Mouse (Mus musculus) brain, adult 2 months (tissue): ENCODE data around the gene Dnah17.
A peak's percentile ranks its signal among the peaks of the same experiment; 100 is the strongest.

Source experiments
- DNase-seq: peaks from one replicate; pipeline ENCODE4 v3.0.0; 2011; ENCODE audit warnings: low read depth, low spot score

The Dnah17 gene

DNA sequence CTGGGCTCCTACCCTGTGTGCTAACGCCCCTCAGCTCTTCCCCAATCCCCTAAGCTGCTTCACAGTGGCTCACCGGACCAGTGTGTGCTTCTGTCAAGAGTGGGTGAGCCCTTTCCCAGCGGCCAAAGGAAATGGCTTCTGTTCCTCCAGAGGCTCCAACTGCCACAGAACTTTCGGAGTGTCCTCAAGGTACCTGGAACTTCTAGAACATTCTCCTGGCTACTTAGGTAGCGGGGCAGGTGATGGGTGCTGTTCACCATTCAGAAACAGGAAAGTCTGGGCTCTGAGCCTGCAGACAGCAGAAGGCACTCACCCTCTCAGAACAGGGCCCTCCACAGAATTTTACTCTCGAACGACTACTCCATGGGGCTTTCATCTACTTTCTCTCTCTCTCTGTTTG, at the start of gene Dnah17:
TSS of gene Dnah17 (minus strand) at position 101 of the 400 bp plus-strand sequence.
- DNase-seq, result no peak

DNA sequence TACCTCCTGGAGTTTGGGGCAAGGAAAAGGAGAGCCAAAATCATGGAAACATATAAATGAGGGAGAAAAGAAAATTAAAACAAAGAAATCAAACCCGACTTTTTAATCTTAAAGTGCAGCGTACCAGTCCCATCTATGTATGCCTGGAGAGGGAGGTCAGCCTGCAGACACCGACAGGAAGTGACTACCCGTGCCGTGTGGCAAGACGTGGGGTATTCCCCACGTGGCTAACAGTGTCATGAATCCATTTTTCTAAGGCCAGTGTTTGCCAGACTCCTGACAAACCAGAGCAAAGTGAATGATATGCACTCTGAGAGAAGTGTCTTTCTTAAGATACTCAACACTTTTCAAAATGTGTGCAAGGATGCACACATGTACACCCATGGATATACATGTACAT, 49.8 kb upstream of the Dnah17 start:
- DNase-seq, result no peak

DNA sequence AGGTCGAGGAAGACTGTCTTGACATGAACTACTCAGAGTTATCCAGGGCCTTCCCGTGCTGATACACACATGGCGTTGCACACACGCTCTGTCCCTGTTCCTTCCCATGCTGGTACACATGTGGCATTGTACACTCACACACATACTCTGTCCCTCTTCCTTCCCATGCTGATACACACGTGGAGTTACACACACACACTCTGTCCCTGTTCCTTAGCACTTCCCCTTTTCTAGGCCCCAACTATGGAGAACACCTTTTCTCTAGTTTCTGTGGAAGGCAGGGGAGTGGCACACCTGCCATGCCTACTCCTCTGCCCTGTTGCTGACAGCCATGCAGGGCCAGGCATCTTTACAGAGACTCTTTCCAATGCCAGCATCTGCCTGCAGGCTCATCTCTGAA, 47.8 kb upstream of the Dnah17 start:
- DNase-seq, result no peak

DNA sequence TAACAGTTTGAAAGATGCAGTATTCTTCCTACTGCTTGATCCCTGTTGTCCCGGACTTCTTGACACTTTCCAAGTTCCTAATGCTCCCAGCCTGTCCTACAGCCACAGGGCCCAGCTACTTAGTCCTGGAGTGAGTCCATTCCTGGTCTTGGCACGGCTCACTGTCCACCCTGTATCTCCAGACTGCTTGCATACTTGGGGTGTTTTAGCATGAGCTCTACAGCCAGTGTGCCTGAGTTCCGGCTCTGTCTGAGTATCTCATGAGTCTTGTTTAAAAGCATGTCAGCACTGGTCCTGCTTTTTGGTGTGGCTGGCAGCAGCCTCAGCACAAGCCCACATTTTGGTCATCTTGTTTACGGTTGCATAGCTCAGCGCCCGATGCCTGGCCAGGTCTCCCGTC, 44.3 kb upstream of the Dnah17 start:
- DNase-seq, result peak; percentile 58

DNA sequence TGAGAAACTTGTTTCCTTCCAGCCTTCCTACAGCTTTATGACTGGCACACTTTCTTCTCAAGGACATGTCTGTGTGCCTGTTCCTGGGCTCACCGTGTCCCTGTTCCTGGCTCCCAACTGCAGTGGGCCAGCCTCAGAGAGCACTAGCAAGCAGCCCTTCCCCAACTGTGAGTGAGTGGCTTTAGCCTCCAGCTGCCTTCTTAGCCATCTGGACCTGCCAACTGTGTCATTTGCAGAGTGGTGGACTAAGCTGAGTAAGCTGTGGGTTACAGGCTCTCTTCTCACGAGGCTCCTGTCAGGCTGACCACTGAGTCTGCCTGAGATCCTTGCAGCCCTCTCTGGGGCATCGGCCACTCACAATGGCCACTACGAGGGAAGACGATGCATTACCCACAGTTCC, 42.3 kb upstream of the Dnah17 start:
- DNase-seq, result peak; percentile 70

DNA sequence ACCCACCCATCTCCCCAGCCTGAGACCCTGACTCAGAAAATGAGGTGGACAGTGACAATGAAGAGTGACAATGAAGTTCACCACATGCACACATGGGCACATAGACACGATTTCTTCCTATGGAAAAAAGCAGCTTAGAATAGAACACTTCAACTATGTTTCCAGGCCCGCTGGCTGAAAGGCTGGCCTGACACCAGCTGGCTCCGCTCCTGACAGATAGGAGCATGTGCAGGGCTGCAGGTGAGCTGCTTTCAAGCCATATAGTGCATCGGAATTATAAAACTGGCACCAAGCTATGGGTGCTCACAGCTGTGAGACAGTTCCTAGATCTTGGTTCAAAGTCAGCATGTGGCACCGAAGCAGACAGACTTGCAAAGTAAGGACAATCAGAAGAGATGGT, 39.9 kb upstream of the Dnah17 start:
- DNase-seq, result peak; percentile 53

DNA sequence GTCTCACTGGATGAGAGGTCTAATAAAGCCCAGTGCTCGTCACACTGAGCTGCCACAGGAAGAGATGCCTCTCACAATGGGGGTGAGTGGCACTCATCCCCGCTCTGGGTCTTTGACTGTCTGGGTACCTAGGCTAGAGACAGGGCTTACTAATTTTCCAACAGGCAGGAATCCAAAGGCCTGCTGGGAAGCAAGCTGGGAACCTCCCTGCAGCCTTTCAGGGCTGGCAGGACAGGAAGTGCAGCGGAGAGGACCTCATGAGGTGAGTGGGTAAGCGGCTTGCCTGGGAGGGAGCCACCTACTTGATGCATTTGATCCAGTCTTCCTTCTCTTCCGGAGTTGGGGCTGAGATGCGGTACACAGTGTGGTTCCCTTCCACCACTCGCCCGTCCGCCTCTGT, 38.3 kb upstream of the Dnah17 start:
- DNase-seq, result peak; percentile 56

DNA sequence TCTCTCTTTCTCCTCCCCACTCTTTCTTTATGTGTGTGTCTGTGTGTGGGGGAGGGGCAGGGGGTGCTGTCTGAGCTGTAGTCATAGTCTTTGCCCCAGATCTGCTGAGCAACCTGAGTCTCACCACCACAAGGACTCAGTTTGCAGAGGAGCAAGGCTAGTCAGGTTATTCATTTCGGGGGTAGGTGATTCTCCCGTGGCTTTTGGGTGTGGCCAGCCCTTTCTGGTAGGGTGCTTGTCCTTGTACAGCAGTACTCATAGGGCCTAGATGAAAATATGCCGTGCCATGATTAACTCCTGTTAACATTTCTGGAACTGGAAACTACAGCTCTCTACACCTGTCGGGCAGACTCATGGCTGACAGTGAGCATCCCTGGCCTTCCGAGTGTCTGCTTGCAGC, 36.2 kb upstream of the Dnah17 start:
- DNase-seq, result no peak

DNA sequence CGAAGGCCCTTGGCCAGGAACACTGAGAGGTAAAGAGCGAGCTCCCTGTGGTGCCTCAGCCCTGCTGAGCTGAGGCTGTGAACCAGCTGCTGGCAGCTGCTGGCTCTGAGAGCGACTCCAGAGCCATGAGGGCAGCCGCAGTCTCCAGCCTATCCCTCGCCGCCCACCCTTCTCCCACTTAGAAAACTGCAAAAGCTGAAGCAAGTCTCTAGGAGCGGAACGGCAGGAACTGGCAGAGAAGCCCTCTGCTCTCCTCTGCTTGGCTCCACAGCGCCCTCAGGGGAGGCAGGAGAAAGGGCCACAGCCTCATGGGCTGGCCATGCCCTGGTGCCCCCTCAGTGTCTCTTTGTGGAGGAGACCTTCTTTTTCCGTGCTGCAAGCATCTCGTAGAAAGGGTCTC, 35.2 kb upstream of the Dnah17 start:
- DNase-seq, result peak; percentile 49

DNA sequence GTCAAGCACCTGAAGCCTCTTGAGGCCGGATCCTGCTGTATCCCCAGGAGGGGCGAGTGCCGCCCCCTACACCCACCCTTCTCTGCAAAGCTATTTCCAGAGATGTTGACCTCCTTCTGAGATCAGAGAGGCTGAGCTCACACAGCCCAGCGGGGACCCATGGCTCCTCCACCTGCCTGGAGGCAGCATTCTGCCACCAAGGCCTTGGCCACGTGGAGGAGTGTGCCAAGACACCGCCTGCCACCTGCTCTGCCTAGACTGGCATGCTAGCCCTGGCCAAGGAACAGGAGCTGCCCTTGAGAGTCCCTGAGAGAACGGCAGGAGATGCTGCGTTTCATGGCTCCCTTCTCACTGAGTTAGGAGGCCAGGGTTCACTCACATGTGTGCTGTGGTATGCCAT, 34.1 kb upstream of the Dnah17 start:
- peak; percentile 93 for DNase-seq

DNA sequence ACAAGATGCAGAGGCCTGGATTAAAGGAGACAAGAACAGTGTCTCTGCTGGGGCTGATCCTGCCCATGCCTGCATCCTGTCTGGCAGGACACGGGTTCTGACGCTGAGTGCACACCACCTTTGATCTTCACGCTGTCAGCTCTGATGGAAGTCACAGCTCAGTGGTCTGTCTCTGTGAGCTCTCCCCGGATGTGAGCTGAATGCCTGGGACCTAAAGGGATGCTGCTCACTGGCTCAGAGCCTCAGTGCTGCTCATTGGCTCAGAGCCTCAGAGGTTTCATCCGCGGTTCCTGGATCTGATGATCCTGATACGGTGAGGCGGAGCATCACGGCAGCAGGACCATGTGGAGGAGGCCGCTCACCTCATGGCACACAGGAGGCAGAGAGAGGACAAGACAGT, 31.8 kb upstream of the Dnah17 start:
- DNase-seq, result peak; percentile 72

DNA sequence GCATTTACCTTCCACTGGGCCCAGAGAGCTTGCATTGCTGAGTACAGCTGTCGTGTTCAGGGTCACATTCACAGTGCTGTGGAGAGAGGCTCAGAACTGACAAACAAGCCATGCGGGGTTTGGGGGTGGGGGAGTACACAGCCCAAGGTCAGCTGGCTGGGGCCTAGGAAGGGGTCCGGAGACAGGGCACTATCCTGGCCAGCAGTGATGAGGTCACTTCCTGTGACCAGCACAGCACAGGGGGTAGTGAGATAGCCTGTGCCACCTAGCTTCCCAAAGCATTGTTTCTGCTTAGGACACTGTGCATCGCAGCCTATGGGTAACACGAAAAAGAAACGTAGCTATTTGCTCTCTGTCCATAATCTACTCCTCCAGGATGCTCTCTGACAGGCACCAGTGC, 30.8 kb upstream of the Dnah17 start:
- DNase-seq, result no peak

DNA sequence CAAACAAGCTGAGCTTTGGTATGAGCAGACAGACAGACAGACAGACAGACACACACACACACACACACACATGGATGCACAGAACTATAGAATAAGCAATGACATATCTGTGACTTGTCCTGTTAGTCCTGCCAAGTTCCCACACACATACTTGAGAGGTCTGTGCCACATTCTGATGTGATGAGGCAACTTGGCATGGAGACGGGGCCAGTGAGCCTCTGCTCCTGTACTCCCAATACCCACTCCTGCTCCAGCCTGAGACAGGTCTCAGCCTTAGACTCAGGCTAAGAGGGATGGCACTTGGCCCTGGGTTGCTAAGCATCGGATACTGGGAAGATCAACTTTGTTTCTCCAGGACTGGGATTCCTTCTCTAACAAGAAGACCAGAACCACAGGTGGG, 30.3 kb upstream of the Dnah17 start:
- no peak for DNase-seq

DNA sequence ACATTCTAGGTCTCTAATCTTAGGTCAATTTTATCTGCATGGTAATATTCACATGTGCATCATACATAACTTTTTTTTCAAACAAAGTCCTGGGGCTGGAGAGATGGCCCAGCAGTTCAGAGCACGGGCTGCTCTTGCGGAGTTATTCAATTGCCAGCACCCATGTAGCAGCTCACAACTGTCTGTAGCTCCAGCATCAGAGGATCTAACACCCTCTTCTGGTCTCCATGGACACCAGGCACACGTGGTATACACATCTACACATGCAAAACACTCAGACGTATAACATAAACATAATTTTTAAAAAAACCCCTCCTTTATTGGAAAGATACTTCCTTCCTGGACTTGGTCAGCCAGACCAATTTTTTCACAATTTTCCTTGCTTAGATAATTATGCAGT, 28.3 kb upstream of the Dnah17 start:
- peak; percentile 54 for DNase-seq

DNA sequence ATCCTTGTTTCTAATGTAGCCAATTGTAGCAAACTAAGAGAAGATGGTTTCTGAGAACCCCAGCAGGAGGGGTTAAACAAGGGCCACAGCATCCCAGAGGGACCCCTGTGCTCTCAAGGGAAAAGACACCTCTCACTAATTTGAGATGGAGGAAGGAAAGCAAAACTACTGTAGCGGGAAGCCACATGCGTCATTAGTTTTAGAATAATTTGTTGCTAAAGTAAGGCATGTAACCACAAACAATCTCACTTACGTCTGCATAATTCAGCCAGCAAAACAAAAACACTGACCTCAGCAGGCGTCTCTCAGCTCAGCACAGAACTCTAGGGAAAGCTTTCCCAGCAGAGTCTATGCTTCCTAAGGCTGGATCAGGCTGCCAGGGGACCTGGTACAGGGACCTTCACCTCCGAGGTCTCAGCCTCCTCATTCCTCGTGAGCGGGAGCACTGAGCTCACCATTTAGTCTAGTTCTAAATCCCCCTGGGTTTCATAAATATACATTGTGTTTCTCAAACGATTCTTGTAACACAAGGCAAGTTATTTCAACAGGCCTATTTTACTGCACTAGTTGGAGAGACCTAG, 26.1 kb upstream of the Dnah17 start:
- DNase-seq, result no peak

DNA sequence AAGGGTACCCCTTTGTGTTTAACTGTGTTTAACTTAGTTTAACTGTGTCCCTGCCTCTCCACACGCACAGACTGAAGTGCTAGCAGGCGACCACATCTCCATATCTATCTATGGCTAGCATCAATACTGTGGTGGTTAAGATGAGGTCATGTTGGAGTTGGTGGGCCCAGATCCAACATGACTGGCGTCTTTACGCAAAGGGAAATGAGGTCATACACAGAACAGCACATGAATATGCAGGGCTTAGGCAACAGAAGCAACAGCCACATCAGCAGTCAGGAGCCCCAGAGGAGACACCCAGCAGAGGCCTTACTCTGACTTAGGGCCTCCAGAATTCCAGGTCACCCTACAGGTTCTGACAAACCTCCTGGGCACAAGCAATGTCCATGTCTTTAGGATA, 22.5 kb upstream of the Dnah17 start:
- no peak for DNase-seq

DNA sequence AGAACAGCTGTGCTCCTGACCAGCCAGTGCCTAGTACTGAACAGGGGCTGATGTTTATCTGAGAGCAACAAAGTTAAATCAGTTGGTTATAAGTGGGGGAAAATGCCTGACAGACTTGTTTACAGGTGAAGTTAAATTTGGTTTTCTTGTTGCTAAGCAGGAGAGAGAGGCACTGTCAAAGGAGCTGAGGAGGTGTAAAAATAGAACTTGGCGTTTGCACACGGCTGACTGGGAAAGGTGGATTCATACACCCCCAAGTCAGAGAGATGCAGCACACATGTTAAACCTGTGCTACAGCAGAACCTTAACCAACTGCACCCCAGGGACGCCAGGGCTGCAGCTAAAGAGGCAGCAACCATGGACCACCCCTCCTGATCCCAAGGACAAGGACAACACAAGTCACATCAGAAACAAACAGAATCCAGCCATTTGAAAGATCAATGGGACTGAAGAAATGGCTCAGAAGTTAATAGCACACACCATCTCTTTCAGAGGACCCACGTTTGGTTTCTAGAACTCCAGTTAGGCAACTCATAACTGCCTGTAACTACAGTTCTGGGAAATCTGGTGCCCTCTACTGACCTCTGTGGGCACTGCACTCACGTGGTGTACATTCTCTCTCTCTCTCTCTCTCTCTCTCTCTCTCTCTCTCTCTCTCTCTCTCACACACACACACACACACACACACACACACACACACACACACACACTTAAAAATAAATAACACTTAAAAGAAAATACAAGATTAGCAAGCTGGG, 21.2 kb upstream of the Dnah17 start:
- DNase-seq, result peak; percentile 75

DNA sequence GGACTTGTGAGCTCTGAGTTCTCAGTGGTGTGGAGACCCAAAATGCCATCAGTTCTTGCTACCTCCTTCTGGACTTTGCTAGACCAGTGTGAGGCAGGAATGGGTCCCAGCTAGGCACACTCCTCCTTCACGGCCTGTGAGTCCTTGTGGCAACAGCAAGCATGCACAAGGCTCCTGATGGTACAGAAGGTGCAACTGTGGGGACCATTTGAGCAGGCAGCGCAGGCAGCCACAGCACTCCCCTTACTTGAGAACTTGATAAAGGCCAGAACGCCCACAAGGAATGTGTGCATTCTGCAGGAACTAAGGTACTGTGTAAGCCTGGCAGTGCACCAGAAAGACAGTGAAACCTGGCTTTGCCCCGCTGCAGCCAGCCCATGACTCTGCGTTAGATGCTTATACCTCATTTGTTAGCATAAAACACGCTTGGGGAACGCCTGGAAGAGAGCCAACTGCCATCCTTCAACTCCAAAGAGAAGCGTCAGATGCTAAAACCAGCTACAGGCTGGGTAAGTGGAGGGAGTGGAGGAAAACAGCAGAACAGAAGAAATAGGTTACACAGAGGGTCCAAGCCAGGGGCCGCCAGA, 19.8 kb upstream of the Dnah17 start:
- DNase-seq, result peak; percentile 87

DNA sequence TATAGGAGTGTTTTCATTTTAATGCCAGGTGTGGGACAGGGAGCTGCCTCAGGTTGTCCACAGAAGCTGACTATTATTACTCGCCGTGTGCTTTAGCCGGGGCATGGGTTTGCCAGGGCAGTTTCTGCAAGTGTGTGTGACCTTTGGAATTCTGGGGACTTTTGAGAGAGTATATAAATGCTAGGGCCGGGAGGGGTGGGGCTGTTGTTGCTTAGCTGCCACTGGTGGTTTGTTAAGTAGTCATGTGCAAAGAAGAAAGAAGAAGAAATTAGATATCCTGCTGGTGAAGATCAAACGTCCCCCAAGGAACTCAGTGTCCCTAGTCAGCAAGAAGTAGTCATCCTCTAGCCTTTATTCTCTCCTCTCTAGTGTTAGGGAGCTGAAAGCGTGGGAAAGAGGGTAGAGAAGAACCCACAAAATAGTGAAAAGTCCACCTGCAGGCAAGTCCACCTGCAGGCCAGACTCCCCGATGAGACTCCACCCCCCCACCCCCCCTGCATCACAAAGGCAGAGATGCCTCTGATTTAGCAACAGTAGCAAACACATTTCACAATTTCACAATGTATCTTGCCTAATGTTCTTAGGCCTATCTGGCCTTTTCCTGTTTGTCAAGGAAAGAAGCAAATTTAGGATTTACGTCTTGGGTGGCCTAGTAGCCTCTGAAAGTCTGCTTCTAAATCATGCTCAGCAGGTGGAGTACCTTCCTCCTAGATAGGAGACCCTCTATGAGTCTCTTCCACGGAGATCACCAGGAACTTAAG, 17.6 kb upstream of the Dnah17 start:
- no peak for DNase-seq

DNA sequence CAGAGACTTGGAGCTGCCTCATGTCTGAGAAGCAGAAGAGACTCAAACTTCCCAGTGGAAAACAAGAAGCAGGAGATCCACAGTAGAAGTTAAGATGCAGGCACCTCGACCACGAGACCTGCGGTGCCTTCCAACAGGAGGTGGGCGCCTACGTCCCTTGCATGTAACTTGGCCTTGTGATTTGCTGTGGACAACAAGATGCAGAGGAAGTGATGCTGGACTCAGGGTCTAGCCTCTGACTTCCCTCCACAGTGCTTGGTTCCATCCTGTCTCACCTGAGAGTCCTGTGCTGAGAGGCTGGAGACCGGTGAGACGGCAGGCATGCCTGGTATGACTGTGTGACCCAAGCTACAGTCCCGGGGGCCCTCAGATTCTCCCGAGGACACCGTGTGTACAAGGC, 16.0 kb upstream of the Dnah17 start:
- DNase-seq, result no peak

DNA sequence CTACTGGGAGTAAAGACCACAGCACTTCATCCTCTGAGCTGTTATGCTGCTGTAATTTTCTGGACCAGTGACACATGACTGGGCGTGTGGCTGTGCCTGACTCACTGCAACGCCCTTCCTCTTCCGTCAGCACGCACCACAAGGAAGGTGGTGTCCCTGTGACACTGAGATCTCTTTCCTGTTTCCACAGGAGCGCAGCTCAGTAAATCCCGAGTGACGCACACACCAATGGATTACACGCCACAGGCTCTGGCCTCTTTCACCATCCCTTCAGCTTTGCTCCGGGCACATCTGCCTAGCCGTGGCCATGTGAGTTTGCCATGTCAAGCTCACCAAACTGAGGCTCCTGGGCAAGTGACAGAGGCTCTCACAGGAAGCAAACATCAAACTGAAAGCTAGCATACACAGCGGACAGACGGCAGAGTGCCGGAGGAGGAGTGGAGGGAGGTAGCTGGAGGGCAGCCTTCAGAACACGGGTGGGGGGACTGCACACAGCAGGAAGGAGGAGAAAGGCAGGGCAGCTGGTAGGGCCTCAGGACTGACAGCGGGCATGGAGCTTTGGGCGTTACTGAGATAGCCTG, 15.4 kb upstream of the Dnah17 start:
- DNase-seq, result peak; percentile 50

DNA sequence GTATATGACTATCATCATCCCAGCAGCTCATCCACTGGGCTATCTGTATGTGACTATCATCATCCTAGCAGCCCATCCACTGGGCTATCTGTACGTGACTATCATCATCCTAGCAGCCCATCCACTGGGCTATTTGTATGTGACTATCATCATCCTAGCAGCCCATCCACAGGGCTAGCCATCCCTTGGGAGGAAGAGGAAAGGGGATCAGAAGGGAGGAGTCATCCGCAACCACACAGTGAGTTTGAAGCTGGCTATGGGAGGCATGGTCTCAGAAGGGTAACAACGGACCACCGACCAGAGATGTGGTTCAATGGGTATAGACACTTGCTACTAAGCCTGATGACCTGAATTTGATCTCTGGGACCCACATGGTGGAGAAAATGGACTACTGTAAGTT, 14.7 kb upstream of the Dnah17 start:
- no peak for DNase-seq
